Mouse (Mus musculus): ENCODE measurements at regions not wholly inside any gene's neighbourhood (a gene's known extent, or its start where the extent isn't known, plus 50 kb on each side); places are given as distances from the start of the nearest gene placed in this dataset.

DNA sequence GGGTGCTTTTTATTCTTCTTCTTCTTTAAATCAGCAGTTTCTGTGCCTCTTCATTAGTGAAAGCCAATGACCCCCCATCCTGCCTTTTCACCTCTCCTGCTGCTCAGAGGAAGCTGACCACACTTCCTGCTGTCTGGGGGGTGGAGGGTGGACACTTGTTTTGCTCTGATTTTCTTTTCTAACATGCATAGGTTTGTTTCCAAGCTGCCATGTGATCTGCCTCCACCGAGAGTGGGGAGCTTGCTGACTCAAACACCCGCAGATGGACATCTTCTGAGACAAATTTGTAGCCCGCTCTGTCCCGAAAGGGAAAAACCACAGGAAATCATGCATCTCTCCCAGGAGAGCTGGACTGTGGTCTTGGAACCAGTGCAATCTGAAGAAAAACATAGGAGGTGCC is 141.3 kb downstream of the Gm826 start:
- no peak for DNase-seq (ENCODE audit: low spot score in 2 of 2)

- DNase-seq (ENCODE audit: low spot score in 2 of 2): no peak
These were observed 147.9 kb downstream of the Gm826 start for GRCm38 (mm10) chr2:160186106-160186505.

DNA sequence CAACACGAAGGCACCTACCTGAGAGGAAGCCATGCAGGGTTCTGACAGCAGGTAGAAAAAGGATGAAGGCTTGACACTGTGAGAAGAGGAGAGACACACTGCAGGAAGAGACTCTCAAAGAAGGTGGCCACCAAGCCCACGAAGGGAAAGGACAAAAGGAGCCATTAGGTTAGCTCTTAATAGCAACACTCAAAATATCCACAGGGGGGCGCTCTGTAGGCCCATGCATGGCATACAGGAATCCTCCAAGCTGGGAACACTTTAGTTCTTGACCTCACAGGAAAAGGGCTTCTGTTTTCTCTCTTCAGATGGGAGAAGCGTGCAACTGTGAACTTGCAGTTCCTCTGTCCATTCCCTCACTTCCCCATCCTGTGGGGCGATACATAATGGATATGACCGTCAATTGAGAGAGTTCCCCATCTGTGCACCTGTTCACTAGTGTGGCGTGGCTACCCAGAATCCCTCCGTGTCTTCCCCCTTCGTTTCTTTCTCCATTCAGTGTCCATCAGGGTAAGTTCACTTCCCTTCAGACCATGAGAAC is 162.9 kb downstream of the Gm826 start:
- peak in 1 of 2 experiments; percentile 6 for DNase-seq (ENCODE audit: low spot score in 2 of 2)

- no peak for DNase-seq (ENCODE audit: low spot score in 2 of 2)
These were observed 175.2 kb downstream of the Gm826 start for GRCm38 (mm10) chr2:160158599-160159261.

GRCm38 (mm10) chr2:160153781-160154180 is 180.2 kb downstream of the Gm826 start:
- DNase-seq (ENCODE audit: low spot score in 2 of 2): no peak

GRCm38 (mm10) chr2:160152101-160152500 is 181.9 kb downstream of the Gm826 start:
- DNase-seq (ENCODE audit: low spot score in 2 of 2): no peak

DNA sequence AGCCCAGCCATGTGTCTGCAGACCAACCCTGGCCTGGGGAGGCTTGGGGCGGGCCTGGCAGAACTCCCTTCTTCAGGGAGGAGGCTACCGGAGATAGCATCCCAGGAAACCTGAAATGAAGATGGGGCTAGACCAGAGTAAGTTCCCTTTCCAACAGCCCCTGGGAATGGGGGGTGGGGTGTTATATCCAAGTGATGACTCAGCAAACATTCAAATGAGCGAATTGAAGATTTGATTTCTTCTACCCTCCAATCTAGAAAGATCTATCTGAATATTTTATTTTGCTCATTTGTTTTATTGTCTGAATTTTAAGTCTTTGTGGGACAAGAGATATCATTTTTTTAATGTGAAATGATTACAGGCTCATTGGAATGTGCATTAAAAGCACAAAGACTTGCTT is 185.0 kb downstream of the Gm826 start:
- DNase-seq (ENCODE audit: low spot score in 2 of 2): no peak

DNA sequence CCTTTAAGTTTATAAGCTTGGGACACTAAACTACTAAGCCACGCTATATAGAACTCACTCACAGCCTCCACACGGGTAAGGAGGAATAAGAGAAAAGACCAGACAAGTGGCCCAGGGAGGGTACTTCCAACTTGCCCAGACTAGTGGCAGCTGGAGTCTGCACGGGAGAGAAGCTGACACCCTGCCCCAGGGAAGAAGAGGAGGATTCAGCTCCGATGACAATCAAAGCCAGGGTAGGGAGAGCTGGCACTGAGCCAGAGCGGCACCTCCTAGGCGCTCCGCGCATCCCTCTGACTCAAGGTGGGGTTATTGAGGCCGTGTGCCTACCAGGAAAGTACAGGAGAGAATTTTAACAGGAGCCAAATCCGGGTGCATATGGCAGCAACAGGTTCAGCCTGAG is 185.4 kb downstream of the Gm826 start:
- DNase-seq (ENCODE audit: low spot score in 2 of 2): no peak

GRCm38 (mm10) chr2:160148031-160148430 is 185.9 kb downstream of the Gm826 start:
- no peak for DNase-seq (ENCODE audit: low spot score in 2 of 2)

DNA sequence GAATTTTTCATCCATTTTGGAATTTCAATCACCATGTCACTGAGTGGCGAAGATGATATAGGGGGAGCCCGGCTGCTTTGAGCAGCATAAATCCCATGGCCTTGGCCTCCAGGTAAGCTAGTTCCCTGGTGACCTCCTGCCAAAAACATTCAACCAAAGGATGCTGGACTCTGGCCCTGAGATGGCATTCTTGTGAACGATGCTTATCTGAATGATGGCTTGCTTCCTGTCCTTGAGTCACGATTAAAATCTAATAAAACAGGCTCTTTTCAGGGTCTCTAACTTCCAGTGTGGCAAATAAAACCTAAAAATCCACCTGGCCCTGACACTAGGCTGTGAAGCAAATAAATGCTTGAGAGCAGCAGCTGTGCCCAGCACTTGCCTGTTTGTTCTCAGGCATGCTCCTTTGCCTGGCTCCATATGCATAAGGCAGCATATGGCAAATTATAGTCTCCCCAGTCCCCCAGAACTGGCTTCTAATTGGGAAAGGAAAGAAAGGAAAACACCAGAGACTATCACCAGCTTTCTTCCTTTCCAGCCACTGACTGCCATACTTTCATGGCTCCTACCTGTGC is 193.7 kb downstream of the Gm826 start:
- no peak for DNase-seq (ENCODE audit: low spot score in 2 of 2)

- DNase-seq (ENCODE audit: low spot score in 2 of 2): no peak
These were observed 195.9 kb downstream of the Gm826 start for GRCm38 (mm10) chr2:160138091-160138490.

GRCm38 (mm10) chr2:160131797-160132196 is 202.2 kb downstream of the Gm826 start:
- DNase-seq (ENCODE audit: low spot score in 2 of 2): no peak

DNA sequence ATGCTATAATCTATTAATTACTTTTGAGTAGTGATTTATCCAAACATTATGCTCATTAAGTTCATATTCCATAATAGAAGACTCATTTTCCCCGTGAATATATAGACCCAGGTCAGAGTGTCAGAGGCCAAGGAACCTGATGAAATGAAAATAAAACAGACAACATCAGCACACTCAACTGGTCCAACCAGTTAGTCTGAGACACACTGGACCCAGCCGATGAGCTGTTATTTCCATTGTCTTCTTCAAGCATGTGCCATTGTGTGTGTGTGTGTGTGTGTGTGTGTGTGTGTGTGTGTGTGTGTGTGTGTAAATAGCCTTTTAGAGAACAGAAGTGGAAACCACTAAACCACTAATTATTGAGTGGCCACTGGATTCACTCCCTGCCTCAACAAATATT is 202.6 kb downstream of the Gm826 start:
- no peak for DNase-seq (ENCODE audit: low spot score in 2 of 2)

DNA sequence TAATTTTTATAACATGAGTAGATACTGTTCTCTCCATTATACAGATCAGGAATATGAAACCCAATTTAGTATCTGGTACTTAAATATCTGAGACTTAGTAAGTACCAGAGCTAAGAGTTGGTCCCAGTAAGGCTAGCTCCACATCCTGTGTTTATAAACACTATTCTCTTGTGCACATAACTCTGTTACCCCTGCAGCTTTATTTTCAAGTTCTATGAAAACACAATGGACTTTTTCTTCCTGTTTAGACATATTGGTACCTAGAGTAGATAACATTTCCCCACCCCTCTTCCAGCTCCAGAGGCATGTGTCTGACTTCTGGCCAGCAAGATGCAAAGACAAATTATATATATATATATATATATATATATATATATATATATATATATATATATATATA is 216.8 kb downstream of the Gm826 start:
- DNase-seq (ENCODE audit: low spot score in 2 of 2): no peak

DNA sequence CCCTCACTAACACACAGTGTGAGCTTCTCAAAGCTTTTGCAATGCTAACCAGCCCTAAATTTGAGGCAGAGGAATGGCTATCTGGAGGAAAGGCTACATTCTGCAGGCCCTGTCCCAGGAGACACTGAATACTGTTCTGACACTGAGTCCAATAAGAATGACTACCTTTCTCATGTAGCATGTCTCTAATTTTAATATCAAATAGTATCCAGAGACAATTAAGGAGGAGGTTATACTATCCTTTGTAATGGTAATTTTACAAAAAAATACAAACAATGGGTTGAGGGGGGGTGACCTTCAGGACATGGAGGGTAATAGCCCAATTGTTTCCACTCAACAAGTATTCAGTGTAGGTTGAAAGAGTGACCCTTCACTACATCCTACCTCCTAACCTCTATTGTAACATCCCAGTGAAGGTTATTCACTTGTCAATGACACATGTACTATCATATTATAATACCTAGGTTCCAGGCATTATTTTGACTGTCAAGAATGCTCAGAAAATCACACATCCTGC is 222.7 kb downstream of the Gm826 start:
- DNase-seq (ENCODE audit: low spot score in 2 of 2): no peak

DNA sequence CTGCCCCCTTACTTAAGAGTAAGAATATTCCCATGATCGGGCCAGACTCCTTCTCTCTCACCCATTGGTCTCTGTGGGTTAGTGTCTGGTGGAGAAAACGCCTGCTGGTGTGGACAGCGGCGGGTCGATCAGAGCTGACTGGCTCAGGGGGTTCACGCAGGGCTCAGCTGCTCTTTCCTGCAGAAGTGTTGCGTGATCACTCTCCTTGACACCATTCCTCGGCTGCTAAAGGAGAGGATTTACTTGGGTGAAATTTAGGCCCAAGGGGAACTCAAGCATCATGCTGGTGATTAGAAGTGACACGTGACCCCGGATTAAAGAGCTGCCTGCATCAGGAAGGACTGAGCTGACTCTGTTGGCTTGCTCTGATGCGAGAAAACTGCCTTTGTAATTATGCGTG is 240.9 kb downstream of the Gm826 start:
- no peak for DNase-seq (ENCODE audit: low spot score in 2 of 2)

- no peak for DNase-seq (ENCODE audit: low spot score in 2 of 2)
These were observed 248.0 kb downstream of the Gm826 start for GRCm38 (mm10) chr2:160085999-160086398.

GRCm38 (mm10) chr2:160083674-160084073 is 250.3 kb downstream of the Gm826 start:
- no peak for DNase-seq (ENCODE audit: low spot score in 2 of 2)

GRCm38 (mm10) chr2:160082106-160082653 is 251.8 kb downstream of the Gm826 start:
- no peak for DNase-seq (ENCODE audit: low spot score in 2 of 2)

- no peak for DNase-seq (ENCODE audit: low spot score in 2 of 2)
These were observed 258.3 kb downstream of the Gm826 start for GRCm38 (mm10) chr2:160075694-160076093.

DNA sequence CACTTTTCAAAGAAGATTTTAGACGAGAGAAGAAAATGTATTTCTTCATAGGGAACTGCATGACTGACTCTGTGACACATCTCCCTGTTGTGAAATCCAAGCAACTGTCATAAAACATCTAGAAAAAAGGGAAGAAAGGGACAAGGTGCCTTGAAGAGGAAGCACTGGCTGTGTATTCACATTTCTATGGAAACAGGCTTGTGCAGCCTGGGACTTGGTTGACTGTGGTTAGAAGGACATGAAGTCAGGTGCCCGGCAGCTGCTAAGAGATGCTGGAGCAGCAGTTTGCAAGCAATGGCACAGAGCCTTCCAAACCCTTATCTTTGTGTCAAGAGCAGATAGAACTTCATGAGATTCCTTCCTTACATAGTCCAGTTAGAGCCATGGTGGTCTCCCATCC is 263.5 kb downstream of the Gm826 start:
- no peak for DNase-seq (ENCODE audit: low spot score in 2 of 2)

DNA sequence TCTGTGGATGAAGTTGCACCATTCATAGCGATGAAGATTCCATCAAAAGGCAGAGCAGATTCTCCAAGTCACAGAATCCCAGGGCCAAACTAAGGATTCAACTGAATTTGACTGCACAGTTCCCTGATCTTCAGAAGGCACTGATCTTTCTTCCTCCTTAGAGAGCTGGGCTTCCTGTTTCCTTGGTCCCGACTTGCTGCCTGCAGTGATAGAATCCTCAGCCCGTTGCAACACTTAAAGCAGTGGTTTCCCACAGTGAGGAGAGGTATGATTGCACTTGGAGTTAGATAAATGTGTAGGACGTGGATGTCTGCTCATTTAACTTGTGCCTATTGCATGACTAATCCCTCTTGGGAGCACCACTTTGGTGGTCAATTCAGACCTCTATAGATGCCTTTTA is 265.2 kb downstream of the Gm826 start:
- DNase-seq (ENCODE audit: low spot score in 2 of 2): no peak

- no peak for DNase-seq (ENCODE audit: low spot score in 2 of 2)
These were observed 266.1 kb downstream of the Gm826 start for GRCm38 (mm10) chr2:160067904-160068303.

All from layer of hippocampus, postnatal 10 days (tissue).